Mouse (Mus musculus) stomach, postnatal 0 days (tissue): ENCODE measurements around the gene Sepsecs.

ENCODE experiments used
- CTCF ChIP-seq: IDR thresholded peaks from 2 replicates; pipeline ENCODE4 v1.5.1; 2016; ENCODE audit warnings: antibody characterized with exemption, low read depth, mild to moderate bottlenecking, moderate library complexity
- EP300 ChIP-seq: optimal IDR thresholded peaks from 2 replicates; pipeline ENCODE3; 2016; ENCODE audit warnings: antibody characterized with exemption

DNA sequence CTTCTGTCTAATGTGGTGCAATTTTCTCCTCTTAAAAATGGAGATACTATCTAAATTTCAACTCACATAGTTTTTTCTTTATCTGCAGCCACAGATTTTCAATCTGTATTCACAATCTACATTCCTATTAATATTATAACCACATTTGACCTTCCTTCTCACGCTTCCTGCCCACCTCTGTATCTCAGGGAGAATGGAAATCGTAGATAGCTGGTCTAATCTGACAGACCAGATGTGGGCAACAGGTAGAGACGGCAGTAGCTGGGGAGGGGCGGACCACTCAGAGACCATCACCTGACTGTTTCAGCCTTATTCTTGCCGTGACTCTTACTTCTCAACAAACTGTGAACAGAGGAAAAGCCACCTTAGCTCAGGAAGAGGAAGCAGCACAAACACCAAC is 12.2 kb downstream of the Sepsecs start:
- TF ChIP-seq CTCF (no peak), EP300 (no peak)
